Mouse (Mus musculus): Measurements from ENCODE around the gene Olfr149.

DNA sequence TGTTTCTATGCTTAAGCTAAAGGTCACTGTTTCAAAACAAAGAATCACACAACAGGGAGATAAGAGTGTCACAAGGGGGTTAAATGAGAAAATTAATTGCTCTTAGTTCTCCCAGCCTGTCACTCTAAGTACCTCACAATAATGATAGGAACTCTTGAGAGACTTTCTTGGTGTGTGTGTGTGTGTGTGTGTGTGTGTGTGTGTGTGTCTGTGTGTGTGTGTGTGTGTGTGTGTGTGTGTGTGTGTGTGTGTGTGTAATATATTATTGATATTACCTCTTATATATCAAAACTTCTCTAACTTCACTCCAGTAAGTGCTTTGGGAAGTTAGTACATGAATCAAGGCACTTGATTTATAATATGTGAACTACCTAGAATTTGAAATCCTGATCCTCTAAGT is 4.1 kb upstream of the Olfr149 start, which contains the start of gene Olfr965:
- TF ChIP-seq CTCF (IDR thresholded peaks at IDR 0.05; ENCODE audit: borderline replicate concordance, extremely low read depth, insufficient read depth, insufficient read length) (no peak), POLR2A (IDR thresholded peaks at IDR 0.05; ENCODE audit: borderline replicate concordance, extremely low read depth, insufficient read depth, insufficient read length, poor library complexity, severe bottlenecking) (no peak)
